Mouse (Mus musculus) brain, embryonic 14.5 days (tissue): Measurements from ENCODE around the gene Prpf31.

Experiments used
- CTCF ChIP-seq: fragments of 200-500 bp; IDR thresholded peaks from 2 replicates; pipeline ENCODE4 v1.5.1; 2012; ENCODE audit warnings: inconsistent platforms, mild to moderate bottlenecking, moderate library complexity, borderline replicate concordance; ENCODE audit not compliant: insufficient read depth, insufficient read length; ENCODE audit errors: extremely low read depth
- POLR2A ChIP-seq: fragments of 200-500 bp; IDR thresholded peaks from 2 replicates; pipeline ENCODE4 v1.6.1; 2012; ENCODE audit warnings: mild to moderate bottlenecking, inconsistent platforms, borderline replicate concordance; ENCODE audit not compliant: poor library complexity, insufficient read depth, insufficient read length, severe bottlenecking; ENCODE audit errors: extremely low read depth

DNA sequence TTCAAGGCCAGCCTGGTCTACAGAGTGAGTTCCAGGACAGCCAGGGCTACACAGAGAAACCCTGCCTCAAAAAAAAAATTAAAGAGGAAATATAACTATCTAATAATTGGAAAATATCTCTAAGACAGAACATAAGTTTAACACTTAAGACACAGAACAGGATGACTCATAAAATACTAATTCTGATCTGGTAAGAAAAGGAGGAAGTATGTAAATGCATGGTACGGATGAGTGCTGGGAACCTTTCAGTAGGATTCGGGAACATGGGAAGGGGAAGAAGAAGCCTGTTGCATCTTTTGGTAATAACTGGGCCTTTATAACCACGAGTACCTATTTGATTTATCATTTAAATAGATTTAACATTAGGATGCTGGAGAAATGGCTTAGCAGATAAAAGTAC is 15.8 kb upstream of the Prpf31 start:
- TF ChIP-seq POLR2A (no peak), CTCF (no peak)
